Mouse (Mus musculus) left cerebral cortex, postnatal 36 days (tissue): ENCODE data around the gene Fahd1. TPM values are rescaled to one million over a fixed set of nuclear protein-coding genes. Genes with fewer than 3 reads are reported as not detected.

Experiments
- DNase-seq, 2 experiments: peaks; one replicate each; pipeline ENCODE4 v3.0.0; 2021 to 2022; ENCODE audit warnings: low spot score in 2 of 2, mixed read lengths in 1 of 2
- intact Hi-C: fragments of 180-260 bp; cut with DNase I; formaldehyde crosslinking; loops from one replicate; pipeline ENCODE4 v1.15.1; 2025
- total RNA-seq, 2 experiments: library from RNA; stranded (reverse); gene quantifications; 2 replicates each; pipeline ENCODE4 v1.2.3; 2021

Gene Fahd1
- total RNA-seq, 2 experiments from 2014 or later = 18.0 to 20.5 TPM

DNA sequence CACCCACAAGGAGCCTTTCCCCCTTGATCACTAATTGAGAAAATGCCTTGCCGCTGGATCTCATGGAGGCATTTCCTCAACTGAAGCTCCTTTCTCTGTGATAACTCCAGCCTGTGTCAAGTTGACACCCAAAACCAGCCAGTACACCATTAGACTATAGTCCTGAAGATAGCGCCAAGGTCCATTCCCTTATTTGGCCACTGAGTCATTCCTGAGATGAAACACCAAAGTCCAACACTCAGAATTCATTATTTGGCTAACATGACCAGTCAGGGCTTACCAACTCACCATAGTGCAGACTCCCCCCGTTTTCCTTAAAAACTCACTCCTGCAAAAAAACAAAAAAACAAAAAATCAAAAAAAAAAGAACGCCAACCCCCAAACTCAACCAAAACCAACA is 50.7 kb downstream of the Fahd1 start:
- intact Hi-C loops = no loop called here
- DNase-seq = no peak

Other genes starting within 250 kb of the Fahd1 start
- gene Tsc2, start 217.7 kb downstream of the Fahd1 start, total RNA-seq = 100 to 1,000 TPM; 116 to 157 TPM
- gene Nthl1, start 217.7 kb downstream of the Fahd1 start, total RNA-seq = 1 to 10 TPM; 4.2 to 6.6 TPM
- gene Slc9a3r2, start 200.0 kb downstream of the Fahd1 start, total RNA-seq = 10 to 100 TPM; 51.0 to 51.2 TPM
- 1 to 10 TPM; 1.1 to 1.3 TPM for gene Npw, start 191.9 kb downstream of the Fahd1 start, total RNA-seq
- gene Zfp598, start 180.7 kb downstream of the Fahd1 start, total RNA-seq = 10 to 100 TPM; 30.5 to 45.1 TPM
- gene Syngr3, start 160.4 kb downstream of the Fahd1 start, total RNA-seq = 100 to 1,000 TPM; 179 to 200 TPM
- 10 to 100 TPM; 18.2 TPM for gene Gfer, start 154.2 kb downstream of the Fahd1 start, total RNA-seq
- 1 to 10 TPM; 2.1 to 2.9 TPM for gene Noxo1, start 154.1 kb downstream of the Fahd1 start, total RNA-seq
- 10 to 100 TPM; 26.9 to 29.6 TPM for gene Tbl3, start 142.7 kb downstream of the Fahd1 start, total RNA-seq
- not detected for gene Rnf151, start 132.3 kb downstream of the Fahd1 start, total RNA-seq
- 100 to 1,000 TPM; 291 to 312 TPM for gene Rps2, start 132.2 kb downstream of the Fahd1 start, total RNA-seq
- 100 to 1,000 TPM; 193 to 210 TPM for gene Ndufb10, start 125.9 kb downstream of the Fahd1 start, total RNA-seq
- gene Rpl3l, start 122.5 kb downstream of the Fahd1 start, total RNA-seq = under 1 TPM; 0.39 to 0.57 TPM
- gene Msrb1, start 113.7 kb downstream of the Fahd1 start, total RNA-seq = 10 to 100 TPM; 36.4 to 46.7 TPM
- under 1 TPM; 0.36 to 0.44 TPM for gene Hs3st6, start 97.4 kb downstream of the Fahd1 start, total RNA-seq
- not detected for gene Meiob, start 46.1 kb downstream of the Fahd1 start, total RNA-seq
- gene Hagh, start 10.2 kb downstream of the Fahd1 start, total RNA-seq = 100 to 1,000 TPM; 134 to 153 TPM
- not detected for gene Igfals, start 15.6 kb upstream of the Fahd1 start, total RNA-seq
- 10 to 100 TPM; 31.4 to 34.8 TPM for gene Nubp2, start 36.0 kb upstream of the Fahd1 start, total RNA-seq
- gene Spsb3, start 36.3 kb upstream of the Fahd1 start, total RNA-seq = 10 to 100 TPM; 56.4 to 63.7 TPM
- 10 to 100 TPM; 47.4 to 60.0 TPM for gene Eme2, start 44.7 kb upstream of the Fahd1 start, total RNA-seq
- 10 to 100 TPM; 61.8 to 74.6 TPM for gene Mrps34, start 44.8 kb upstream of the Fahd1 start, total RNA-seq
- gene Nme3, start 46.1 kb upstream of the Fahd1 start, total RNA-seq = 10 to 100 TPM; 41.4 to 54.3 TPM
- gene Mapk8ip3, start 86.6 kb upstream of the Fahd1 start, total RNA-seq = 100 to 1,000 TPM; 363 to 396 TPM
- gene Jpt2, start 110.3 kb upstream of the Fahd1 start, total RNA-seq = 1 to 10 TPM; 4.8 to 5.7 TPM
- 10 to 100 TPM; 28.6 to 29.0 TPM for gene Cramp1l, start 165.4 kb upstream of the Fahd1 start, total RNA-seq
- 10 to 100 TPM; 18.6 to 25.5 TPM for gene Ift140, start 165.7 kb upstream of the Fahd1 start, total RNA-seq
- gene Tmem204, start 233.2 kb upstream of the Fahd1 start, total RNA-seq = 10 to 100 TPM in 1 of 2 experiments, 1 to 10 TPM in 1; 9.1 to 10.3 TPM